Mouse (Mus musculus): ENCODE data around the gene Rasl12.

The Rasl12 gene

GRCm38 (mm10) chr9:65435671-65436301, 37.5 kb downstream of the Rasl12 start, which contains the start of gene Mtfmt:
TSS of gene Mtfmt (plus strand) at chr9:65435782.
- peak; percentile 99 for DNase-seq (ENCODE audit: low spot score)

- DNase-seq (ENCODE audit: low spot score), result no peak
Observed at GRCm38 (mm10) chr9:65444692-65445091, 46.4 kb downstream of the Rasl12 start.

DNA sequence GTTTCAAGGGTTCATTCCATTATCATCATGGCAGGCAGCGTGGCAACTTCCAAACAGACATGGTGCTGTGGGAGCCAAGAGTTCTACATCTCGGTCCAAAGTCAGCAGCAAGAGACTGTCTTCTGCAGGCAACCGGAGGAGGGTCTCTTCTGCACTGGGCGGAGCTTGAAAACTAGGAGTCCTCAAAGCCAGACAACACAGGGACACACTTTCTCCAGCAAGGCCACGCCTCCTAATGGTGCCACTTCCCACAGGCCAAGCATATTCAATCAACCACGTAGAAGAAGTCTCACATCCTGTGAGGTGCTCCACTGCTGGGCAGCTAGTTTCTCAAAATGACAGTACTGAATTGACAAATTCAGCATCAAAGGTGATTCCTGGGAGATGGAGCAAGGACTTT, 49.6 kb downstream of the Rasl12 start:
- DNase-seq (ENCODE audit: low spot score), result no peak

- DNase-seq (ENCODE audit: low spot score), result no peak
Observed at GRCm38 (mm10) chr9:65458975-65459374, 60.7 kb downstream of the Rasl12 start.

DNA sequence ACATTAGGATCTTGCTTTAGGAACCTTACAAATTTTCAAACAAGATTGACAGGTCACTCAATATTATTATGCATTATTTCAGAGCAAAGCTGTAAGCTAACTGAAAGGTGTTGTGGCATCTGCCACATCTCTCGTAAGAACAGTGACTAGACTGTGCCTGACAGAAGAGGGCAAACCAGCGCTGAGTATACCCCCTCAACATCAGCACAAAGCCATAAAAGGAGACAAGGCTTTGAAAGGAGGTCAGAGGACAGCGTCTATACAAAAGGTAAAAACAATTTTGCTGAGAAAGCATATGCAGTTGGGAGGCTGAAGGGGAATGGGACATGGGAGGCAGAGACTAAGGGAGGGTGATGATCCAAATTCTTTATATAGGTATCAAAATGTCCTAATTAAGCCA, 61.9 kb downstream of the Rasl12 start:
- DNase-seq (ENCODE audit: low spot score), result no peak

- DNase-seq (ENCODE audit: low spot score), result peak; percentile 97
Observed at GRCm38 (mm10) chr9:65460732-65461442, 62.6 kb downstream of the Rasl12 start, which contains the start of gene Spg21. TSS of gene Spg21 (plus strand) at chr9:65460947.

DNA sequence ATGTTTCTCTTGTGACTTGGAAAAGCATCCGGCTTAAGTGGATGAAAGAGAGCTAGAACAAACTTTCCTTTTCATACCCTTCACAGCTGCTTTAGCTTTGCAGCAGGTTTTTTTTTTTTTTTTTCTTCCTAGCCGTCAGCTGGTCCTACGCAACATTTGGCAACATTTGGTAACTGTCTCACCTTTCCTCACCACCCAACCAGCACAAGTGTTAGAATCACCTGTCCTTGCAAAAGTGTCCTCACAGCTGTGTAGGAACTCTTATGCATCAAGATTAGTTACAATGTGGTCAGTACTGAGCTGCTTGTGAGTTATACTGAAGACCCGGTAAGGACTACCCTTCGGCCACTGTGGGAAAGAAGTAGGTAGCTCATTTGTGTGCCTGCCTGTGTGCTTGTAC, 64.2 kb downstream of the Rasl12 start:
- DNase-seq (ENCODE audit: low spot score), result no peak

- DNase-seq (ENCODE audit: low spot score), result no peak
Observed at GRCm38 (mm10) chr9:65464161-65464560, 65.9 kb downstream of the Rasl12 start.

Measured in embryo, embryonic 10 days (tissue).